Mouse (Mus musculus): ENCODE data around the gene Polg2.
"Not testable (repeated sequence)": the region's sequence is repeated elsewhere in the genome, so short reads cannot be mapped to it uniquely, and the experiment has no call there.

The Polg2 gene

DNA sequence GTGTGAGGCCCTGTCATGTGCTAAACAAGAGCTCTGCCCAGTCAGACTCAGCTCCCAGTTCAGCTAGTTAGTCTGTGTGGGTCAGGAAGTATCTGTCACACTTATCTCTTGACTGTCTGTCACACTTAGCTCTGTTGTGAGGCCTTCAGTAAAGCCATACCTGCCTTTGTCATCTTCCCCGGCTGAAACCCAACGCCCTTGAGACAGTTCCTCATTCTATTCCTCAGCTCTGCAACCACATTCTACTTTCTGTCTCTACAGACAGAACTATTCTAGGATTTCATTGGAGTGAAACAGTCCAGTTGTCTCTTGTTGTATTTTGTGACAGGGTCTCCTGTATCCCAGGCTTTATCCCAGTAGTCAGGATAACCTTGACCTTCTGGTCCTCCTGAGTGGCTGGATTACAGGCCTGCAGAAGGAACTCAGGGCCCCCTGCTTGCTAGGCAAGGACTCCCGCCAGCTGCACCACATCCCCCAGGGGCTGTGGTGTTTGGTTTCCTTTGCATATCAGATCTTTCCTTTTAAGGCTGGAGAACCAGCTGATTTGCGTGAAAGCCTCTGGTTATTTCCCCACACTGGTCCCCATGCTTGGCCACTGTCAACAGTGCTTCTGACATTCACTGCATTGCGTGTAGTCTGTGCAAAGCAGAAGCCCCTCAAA is 17.1 kb downstream of the Polg2 start:
- peak in 1 of 2 experiments; percentile 64 for DNase-seq (ENCODE audit: low spot score in 2 of 2)

DNA sequence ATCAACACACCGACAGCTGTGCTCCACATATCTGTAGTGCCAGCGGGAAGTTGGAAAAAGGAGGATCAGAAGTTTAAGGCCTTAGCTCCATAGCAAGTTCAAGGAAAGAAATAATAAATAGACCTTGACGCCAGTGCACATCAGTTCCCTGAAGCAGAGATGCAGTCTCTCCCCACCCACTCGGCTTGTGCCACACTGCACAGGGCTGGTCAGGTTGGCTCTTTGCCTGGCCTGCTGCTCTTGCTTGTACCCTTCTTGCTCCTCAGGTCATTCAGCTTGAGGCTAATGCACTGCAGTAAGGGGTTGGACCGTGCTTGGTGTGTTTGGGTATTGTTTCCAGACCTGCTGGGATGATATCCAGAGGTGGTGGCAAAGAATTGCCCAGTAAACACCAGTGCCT is 18.8 kb downstream of the Polg2 start:
- no peak for DNase-seq (ENCODE audit: low spot score in 2 of 2)

DNA sequence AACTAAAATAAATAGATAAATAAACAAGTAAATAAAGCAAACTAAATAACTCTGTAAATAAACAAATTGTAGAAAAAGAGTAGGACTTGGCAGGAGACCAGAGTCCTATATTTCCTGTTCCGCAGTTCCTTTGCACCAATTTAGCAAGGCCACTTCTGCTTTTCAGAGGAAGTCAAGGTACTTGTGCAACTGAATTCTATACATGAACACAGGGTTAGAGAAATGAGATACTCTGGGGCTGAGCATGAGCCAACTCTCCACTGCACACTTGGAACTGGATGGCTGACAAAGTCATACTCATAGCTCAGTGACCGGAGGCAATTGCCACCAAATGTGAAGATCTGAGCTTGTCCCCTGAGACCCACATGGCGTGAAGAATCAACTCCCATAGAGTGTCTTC is 20.3 kb downstream of the Polg2 start:
- DNase-seq (ENCODE audit: low spot score in 2 of 2) = no peak

DNA sequence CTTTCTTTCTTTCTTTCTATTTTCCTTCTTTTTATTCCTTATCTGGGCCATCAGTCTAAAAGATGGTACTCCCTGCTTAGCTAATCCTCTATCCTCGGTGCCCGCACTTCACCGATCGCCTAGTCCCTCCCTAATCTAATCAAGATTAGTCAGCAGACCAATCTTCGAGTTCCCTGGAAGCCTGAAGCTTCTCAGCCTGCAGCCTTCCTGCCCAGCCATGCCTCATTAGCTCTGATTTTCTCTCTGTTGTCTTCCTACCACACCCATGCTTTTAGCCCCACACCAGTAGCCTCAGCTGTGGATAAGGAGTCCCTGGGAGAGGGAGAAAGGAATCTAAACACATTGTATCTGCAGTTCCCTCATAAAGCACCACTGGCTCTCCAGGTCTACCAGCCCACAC is 23.8 kb downstream of the Polg2 start:
- DNase-seq (ENCODE audit: low spot score in 2 of 2) = no peak

DNA sequence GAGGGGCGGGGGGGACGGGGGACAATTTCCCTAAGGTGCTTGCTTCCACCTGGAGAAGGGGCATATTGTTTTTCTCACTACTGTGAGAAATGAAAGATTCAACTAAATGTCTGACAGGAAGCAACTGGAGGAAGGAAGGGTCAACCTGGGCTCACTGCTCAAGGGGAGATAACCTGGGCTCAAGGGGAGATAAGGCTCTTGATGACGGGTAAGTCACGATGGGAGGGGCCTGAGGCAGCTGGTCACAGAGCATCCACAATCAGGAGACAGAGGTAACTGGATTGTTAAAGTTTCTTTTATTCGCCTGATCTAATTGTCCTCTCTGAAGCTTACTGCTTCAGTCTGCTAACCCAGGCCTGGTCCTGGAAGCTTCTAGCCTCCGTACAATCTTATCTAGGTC is 26.0 kb downstream of the Polg2 start:
- DNase-seq (ENCODE audit: low spot score in 2 of 2) = no peak

DNA sequence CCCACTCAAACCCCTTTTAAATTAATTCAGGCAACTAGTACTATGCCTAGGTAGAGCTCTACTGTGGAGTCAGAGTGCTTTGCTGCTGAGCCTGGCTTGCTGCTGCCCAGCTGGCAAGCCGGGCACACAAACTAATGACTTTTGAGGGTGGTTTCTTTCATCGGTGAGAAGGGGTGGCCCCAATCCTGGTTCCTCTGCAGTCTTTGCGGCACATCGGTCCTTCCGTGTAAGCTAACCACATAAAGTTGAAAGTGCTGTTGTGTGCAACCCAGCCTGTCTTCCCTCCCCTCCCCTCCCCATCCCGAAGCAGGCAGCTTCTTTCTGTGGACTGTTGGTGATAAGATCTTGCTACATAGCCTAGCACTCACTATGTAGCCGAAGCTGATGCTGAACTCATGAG is 27.2 kb downstream of the Polg2 start:
- no peak for DNase-seq (ENCODE audit: low spot score in 2 of 2)

DNA sequence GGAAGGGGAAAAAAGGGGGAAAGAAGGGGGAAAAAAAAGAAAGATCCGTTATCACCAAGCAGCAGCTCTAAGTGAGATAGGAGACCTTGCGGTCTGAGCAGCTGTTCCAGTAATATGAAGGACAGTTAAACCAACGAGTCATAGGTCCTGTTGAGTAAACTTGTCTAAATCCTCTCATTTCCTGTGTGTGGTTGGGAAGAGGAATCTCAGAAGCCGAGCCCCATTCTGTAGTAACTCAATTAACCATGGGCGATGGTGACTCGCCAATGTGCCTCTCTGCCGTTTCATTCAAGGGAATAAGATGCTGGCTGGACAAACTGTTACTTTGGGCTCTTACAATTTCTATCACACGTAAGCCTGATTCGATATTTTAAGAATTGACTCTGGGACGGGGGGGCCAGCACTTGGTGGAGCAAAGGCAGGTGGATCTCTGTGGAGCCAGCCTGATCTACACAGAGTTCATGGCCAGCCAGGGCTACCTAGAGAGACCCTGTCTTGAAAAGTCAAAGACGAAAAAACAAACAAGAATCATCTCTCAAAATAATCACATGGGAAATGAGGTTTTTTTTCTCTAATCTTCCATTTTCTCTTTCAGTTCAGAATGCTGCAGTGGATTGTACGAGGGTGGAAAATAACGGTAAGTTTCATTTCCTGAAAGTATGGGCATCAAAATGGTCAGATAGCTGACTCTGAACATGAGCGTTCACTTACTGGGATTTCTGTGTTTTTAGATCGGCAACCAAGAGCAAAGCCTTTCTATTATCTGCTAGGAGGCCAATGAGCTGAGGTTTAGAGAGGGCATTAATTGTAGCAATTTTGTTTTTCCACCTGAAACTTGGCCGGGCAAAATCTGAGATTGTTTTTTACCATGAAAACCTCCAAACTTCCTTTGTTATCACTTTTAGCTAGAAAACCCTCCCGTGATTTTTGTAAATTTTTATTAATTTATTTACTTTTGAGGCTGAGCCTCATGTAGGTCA is 28.0 kb downstream of the Polg2 start, which contains the start of gene Milr1:
Gene Milr1 (plus strand): TSS at position 188 of the 980 bp plus-strand sequence.
- DNase-seq (ENCODE audit: low spot score in 2 of 2) = no peak

DNA sequence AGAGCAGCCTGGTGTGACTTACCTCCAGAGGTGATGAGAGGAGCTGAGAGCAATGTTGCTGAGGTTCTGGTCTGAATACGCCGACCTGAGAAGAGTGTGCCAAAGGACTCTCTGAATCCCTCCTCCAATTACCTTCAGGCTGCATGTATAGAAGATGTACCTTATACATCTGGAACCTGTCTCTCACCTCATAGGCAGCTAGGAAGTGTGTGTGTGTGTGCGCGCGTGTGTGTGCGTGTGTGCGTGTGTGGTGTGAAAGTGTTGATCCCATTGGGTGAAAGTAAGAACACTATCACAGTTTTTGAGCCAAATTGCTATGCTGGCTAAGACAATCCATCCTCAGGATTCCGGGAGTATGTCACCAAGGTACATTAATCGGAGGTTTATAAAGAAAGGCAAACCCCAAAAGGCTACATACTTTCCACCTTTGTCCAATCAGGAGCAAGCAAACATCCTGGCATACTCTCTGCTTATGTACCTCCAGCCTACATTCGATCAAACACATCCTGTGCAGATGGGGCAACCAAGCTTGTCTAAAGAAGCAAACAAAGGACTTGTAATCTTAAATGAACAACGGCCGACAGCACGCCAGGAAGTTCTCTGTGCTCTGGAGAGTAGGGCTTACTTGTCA is 29.1 kb downstream of the Polg2 start, which contains the start of gene Pecam1:
Gene Pecam1 (minus strand): TSS at position 508 of the 631 bp plus-strand sequence.
- DNase-seq (ENCODE audit: low spot score in 2 of 2) = no peak

DNA sequence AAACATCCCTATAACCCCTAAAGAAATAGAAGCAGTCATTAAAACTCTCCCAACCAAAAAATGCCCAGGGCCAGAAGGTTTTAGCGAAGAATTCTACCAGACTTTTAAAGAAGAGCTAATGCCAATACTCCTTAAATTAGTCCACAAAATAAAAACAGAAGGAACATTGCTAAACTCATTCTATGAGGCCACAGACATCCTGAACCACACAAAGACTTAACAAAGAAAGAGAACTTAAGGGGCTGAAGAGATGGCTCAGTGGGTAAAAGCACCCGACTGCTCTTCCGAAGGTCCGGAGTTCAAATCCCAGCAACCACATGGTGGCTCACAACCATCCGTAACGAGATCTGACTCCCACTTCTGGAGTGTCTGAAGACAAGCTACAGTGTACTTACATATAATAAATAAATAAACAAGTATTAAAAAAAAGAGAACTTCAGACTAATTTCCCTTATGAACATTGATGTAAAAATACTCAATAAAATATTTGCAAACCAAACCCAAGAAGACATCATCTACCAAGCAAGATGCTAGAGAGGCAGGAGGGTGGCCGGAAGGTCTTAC is 29.7 kb downstream of the Polg2 start:
- DNase-seq (ENCODE audit: low spot score in 2 of 2) = not testable (repeated sequence)

DNA sequence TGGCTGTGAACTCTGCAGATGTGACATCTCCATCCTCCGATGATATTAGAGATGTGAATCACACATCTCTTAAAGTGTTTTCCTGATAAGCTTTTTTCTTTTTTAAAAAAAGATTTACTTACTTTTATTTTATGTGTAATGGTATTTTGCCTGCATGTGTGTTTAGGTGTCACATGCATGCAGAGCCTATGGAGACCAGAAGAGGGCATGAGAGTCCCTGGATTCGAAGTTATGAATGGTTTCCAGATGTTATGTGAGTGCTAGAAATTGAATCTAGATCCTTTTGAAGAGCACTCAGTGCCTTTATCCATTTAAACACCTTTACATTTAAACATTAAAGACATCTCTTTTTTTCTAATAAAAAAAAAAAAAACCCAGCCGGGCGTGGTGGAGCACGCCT is 34.4 kb downstream of the Polg2 start:
- no peak for DNase-seq (ENCODE audit: low spot score in 2 of 2)

DNA sequence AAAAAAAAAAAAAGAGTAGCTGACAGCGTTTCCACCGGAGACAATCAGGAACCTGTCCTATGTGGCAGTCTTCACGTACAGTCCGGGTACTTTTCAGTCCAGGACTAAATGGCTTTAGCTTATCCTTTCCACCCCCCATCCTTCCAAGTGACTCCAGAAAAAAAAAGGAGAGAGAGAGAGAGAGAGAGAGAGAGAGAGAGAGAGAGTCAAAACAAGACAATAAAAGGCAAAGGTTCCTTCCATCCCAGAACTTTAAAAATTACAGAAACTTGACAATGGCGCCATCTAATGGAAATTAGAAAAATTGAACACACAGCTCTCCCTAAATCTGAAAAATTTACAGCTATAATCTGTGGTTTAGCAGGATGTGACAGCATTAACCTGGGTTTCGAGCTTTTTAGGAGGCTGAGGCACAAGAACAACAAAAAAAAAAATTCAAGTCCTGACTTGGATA is 36.9 kb downstream of the Polg2 start:
- no peak for DNase-seq (ENCODE audit: low spot score in 2 of 2)

DNA sequence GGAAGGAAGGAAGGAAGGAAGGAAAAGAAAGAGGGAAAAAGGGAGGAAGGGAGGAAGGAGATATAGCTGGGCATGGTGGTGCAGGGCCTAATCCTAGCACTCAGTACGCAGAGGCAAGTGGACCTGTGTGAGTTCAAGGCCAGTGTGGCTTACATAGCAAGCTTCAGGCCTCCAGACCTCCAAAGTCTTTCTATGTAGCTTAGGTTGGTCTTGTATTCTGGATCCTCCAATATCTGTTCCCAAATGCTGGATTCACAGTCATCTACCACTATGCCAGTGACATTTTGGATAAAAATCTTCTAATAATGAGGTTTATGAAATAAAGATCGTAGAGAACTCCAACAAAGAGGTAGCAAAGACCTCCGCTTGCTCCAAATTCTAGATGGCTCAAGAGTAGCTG is 37.5 kb downstream of the Polg2 start:
- no peak for DNase-seq (ENCODE audit: low spot score in 2 of 2)

DNA sequence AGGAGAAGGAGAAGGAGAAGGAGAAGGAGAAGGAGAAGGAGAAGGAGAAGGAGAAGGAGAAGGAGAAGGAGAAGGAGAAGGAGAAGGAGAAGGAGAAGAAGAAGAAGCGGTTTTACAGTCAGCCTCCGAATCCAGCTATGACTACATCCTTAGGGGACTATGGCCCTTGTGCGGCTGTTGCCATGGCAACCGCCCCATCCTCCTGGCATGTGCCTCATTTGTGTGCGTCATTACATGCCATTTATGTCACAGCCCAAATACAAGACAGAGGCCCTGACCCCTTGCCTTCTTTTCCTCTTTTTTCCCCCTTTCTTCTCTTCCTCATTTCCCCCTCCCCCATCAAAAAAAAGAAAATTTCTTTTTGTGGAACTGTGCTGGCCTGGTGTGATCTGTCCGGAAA is 38.1 kb downstream of the Polg2 start:
- DNase-seq (ENCODE audit: low spot score in 2 of 2) = no peak

DNA sequence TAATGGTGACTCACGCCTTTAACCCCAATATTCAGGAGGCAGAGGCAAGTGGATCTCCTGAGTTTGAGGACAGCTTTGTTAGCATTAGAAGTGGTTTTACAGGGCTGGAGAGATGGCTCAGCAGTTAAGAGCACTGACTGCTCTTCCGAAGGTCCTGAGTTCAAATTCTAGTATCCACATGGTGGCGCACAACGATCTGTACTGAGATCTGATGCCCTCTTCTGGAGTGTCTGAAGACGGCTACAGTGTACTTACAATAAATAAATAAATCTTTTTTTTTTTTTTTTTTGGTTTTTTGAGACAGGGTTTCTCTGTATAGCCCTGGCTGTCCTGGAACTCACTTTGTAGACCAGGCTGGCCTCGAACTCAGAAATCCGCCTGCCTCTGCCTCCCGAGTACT is 38.6 kb downstream of the Polg2 start:
- DNase-seq (ENCODE audit: low spot score in 2 of 2) = not testable (repeated sequence)

DNA sequence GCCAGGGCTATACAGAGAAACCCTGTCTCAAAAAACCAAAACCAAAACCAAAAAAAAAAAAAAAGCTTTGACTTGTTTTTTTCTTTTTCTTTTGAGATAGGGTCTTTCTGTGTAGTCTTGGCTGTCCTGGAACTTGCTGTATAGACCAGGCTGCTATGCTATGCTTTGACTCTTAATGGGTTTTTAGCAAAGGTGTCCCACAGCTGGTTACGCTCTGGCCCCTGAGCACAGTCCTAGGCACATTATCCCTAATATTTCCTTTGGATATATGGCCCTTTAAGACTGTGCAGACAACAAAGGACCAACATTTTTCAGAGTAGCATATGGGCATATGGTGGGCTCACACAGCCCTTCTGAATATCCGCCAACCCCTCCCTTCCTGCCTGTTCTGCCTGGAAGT is 40.2 kb downstream of the Polg2 start:
- no peak for DNase-seq (ENCODE audit: low spot score in 2 of 2)

DNA sequence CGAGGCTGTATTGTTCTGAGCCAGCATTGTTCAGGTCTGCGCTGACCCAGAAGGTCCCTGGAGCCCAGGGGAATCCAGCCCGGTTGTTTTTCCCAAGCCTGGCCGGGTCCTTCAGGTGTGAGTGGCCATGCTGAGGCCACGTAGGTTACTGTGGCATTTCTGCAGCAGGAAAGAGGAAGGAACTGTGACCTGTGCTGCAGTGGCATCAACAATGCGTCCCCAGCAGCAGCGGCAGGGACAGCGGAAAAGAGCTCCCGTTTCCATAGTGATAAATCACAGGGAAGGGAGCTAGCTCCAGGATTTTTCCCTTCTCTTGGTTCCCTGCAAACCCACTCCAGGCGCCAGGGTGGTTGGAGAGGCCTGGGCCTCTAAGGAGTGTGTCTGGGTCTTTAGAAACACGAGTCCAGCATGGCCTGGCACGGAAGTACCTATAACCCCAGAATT is 42.1 kb downstream of the Polg2 start:
- DNase-seq (ENCODE audit: low spot score in 2 of 2) = no peak

DNA sequence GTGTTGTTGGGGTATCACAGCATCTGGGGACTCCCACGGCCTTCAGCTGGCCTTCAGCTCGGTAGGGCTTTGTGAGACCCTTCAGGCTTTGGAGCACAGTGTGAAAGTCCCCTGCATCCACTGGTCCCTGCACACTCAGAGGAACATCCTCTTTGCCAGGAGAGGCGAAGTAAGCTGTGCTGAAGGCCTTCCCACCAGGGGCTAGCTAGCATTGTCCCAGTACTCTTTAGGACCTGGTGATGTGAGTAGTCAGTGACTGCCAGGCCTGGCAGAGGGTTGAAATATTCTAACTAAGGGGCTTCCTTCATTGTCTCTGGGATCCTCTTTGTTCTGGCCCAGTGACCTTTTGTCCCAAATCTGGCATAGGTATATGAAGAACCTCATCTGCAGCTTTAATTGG is 42.7 kb downstream of the Polg2 start:
- no peak for DNase-seq (ENCODE audit: low spot score in 2 of 2)

DNA sequence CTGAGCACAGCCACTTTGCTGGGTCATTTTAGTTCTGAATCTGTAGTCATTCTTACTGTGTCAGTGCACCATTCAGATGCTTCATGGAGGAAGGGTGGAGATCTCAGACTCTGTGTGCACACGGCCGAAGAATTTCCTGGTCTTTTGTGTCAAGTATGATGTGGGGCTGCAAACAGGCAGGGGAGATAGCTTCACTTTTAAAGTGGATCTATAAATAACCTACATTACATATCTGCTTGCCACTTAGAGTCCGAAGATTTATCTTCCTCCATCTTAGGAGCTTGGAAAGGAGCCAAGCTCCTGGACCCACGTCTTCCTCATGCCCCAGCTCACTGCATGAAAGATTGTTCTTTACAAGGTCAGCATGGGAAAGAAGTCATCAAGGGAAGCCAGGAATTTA is 48.6 kb downstream of the Polg2 start:
- DNase-seq (ENCODE audit: low spot score in 2 of 2) = no peak

DNA sequence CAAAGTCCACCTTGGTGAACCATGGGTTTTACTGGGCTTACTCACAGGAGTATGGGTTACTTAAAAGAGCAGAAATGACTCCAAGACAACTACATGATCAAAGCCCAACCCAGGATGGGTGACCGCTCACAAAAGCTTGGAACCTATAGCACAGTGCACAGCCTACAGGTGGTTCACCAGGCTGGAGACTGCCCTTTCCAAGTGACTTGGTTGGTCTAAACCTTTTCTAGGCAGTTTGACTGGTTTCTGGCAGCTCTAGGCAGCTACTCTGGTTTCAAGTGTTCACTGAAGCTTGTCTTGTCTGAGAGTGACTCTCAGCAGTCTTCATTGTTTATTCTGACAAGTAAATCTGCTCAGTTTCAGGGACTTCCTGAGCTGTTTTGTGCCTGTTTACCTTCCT is 49.7 kb downstream of the Polg2 start:
- no peak for DNase-seq (ENCODE audit: low spot score in 2 of 2)

DNA sequence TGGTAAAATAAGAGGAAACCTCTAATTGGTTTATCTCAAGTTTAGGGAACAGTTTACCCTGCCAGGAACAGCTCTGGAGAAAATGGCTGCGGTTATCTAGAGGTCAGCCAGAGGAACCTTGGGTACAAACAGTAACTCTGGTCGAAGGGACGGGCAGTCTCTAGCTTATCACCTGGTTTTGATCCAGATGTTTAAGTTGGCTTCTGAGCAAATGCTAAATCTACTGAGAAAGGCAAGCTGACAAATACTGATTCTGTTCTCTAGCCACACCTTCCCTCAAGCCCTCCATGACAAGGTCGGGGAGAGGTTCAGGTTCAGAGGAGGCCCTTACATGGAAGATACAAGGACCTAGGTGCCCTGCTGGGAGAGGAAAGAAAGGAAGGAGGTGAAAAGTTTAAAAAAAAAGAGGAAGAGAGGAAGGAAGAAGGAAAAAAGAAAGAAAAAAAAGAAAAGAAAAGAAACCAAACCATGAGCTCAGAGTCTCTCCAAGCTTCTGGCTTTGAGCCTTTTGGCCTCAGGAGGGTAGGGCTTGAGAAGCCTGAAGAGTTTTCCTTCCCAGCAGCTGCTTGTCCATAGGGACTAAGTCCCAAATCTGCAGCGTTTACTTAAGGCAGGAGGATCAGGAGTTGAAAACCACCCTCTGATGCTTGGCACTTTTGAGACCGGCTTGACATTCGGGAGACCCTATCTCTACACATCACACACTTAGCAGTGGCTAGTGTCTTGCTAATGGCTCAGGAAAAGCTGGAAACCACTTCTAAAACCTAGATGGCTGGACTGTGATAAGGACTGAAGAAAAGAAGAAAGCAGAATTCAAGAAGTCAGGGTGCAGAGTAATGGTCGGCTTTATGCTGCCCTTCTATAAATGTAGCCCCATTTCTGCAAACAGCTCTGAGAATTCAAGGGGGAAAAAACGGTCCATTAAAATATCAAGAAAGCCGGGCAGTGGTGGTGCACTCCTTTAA is 50.7 kb downstream of the Polg2 start:
- DNase-seq (ENCODE audit: low spot score in 2 of 2) = no peak

DNA sequence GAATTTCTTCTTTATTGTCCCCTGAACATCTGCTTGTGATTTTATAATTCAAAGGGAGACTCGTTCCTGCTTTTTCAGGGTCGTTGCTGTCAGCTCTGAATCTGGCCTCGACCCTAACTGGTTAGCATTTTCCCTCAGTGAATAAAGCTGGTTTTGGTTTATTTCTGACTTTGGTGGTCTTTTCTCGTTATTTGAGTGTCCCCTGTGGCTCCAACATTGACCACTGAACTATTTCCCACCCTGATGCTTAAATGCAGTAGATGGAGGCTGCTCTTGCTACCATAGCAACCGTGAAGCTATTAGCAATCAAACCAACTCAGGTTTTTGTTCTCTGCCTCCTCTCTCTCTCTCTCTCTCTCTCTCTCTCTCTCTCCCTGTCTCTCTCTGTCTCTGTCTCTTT is 51.4 kb downstream of the Polg2 start:
- DNase-seq (ENCODE audit: low spot score in 2 of 2) = no peak

Data from urinary bladder, postnatal 4 days (tissue).